Mouse (Mus musculus): ENCODE measurements around the gene Trim24.

DNA sequence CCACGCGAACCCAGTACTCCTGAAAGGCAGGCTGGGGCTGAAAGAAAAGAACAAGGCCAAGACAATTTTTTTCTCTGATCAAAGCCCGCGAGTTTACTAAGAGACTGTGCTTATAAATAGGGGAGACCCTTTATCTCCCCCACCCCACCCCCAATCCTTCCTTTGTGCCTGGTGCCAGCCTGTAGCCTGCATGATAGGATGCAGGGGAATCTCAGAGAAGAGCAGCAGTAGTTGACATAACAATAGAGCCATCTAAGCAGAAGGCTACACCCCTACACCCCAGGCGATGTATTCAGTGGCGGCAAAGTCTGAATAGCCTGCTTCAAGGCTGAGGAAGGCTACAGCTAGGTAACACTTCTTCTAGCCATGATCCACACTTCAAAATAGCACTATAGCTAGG lies 65.9 kb downstream of the Trim24 start:
- TF ChIP-seq CTCF (IDR thresholded peaks at IDR 0.05) (no peak), EP300 (IDR thresholded peaks at IDR 0.05) (no peak)
